In the genomic region with DNA sequence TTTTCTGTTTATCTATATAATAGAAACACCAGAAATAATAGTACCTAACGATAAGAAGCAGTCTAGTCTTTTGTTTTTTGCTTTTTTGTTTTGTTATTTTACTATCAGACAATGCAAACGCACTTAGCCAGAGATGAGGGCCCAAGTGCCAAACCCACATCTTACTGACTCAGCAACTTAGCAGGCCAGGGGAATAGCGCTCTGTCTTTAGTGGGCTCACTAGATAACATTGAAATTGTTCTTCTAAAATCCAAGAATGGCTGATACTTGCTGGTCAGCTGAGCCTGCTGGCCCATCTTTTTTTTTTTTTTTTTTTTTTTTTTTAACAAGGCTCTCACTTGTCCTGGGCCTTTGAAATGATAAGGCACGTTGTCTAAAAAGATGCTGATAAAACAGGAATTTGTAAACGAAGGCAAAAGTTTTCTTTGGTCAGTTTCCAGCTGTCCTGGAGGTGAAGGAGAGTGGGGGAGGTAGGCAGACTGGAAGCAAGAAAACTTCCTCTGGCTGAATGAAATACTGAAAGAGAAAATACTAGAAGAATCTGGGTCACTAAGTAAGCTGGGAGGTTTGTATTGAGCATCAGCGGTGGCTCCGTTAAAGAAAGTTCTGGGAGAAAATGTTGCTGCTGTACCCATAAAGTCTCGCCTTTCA, we compare ENCODE assay signal across 10 mouse cellular contexts.
DNase-seq lines count a peak whose midpoint lies in the region; ATAC-seq and TF ChIP-seq lines count a peak whose summit lies in the region.
"Had no signal": no experiment of that assay in that cellular context is flagged by ENCODE, and none has a peak within 500 bp of the region (broad histone marks: within the 10 kb centered on the region; RNA-seq: fewer than 3 reads in every experiment).

No protein-coding gene starts in this region.

- no peak overlapping the region for H3K4me2 ChIP-seq in hindbrain, embryonic 11.5 days (replicated peaks; ENCODE audit: low read depth, low read length)
- no peak overlapping the region for H3K4me2 ChIP-seq in hindbrain, embryonic 16.5 days (ENCODE audit: low read length)
- H3K4me2 ChIP-seq in embryonic facial prominence, embryonic 14.5 days (ENCODE audit: low read depth, low read length), result peak overlapping the region; percentile 64
- no peak overlapping the region for H3K4me2 ChIP-seq in limb, embryonic 15.5 days
- H3K4me2 ChIP-seq in midbrain, embryonic 16.5 days (ENCODE audit: low read length), result no peak overlapping the region

- H3K27me3 ChIP-seq in hindbrain, embryonic 11.5 days (ENCODE audit: control insufficient read depth, insufficient read depth, low read length), result no peaks in the 10 kb centered on the region
- no peaks in the 10 kb centered on the region for H3K27me3 ChIP-seq in hindbrain, embryonic 16.5 days (replicated peaks; ENCODE audit: control insufficient read depth, insufficient read depth, low read length)
- H3K27me3 ChIP-seq in embryonic facial prominence, embryonic 14.5 days (replicated peaks; ENCODE audit: control insufficient read depth, insufficient read depth, low read length), result no peaks in the 10 kb centered on the region
- no peaks in the 10 kb centered on the region for H3K27me3 ChIP-seq in limb, embryonic 15.5 days
- H3K27me3 ChIP-seq in midbrain, embryonic 16.5 days (ENCODE audit: control insufficient read depth, insufficient read depth, low read depth, low read length), result no peaks in the 10 kb centered on the region

- H3K4me3 ChIP-seq in hindbrain, embryonic 11.5 days (ENCODE audit: low read depth, low read length), result peak overlapping the region; percentile 18
- no peak overlapping the region for H3K4me3 ChIP-seq in hindbrain, embryonic 16.5 days (ENCODE audit: low read length)
- no peak overlapping the region for H3K4me3 ChIP-seq in ES-E14 (ENCODE audit: insufficient read depth in 1 of 2, low read depth in 1 of 2, low read length in 2 of 2, poor library complexity in 1 of 2, severe bottlenecking in 1 of 2)
- H3K4me3 ChIP-seq in embryonic facial prominence, embryonic 14.5 days (ENCODE audit: low read depth, low read length), result peak overlapping the region; percentile 75
- peak overlapping the region; percentile 60 for H3K4me3 ChIP-seq in limb, embryonic 15.5 days
- no peak overlapping the region for H3K4me3 ChIP-seq in midbrain, embryonic 16.5 days (ENCODE audit: low read depth, low read length)

- H3K9me3 ChIP-seq in hindbrain, embryonic 11.5 days (ENCODE audit: control insufficient read depth, low read length), result no peaks in the 10 kb centered on the region
- H3K9me3 ChIP-seq in hindbrain, embryonic 16.5 days (ENCODE audit: control insufficient read depth, low read length), result no peaks in the 10 kb centered on the region
- H3K9me3 ChIP-seq in ES-E14 (ENCODE audit: control insufficient read depth, insufficient read depth, low read depth, low read length), result no peaks in the 10 kb centered on the region
- H3K9me3 ChIP-seq in embryonic facial prominence, embryonic 14.5 days (ENCODE audit: control insufficient read depth, low read length), result no peaks in the 10 kb centered on the region
- H3K9me3 ChIP-seq in limb, embryonic 15.5 days, result no peaks in the 10 kb centered on the region
- H3K9me3 ChIP-seq in midbrain, embryonic 16.5 days (replicated peaks; ENCODE audit: control insufficient read depth, low read length, poor library complexity, severe bottlenecking), result no peaks in the 10 kb centered on the region

- peak overlapping the region; percentile 29; the same call in 1 of the 2 replicates for H3K9ac ChIP-seq in hindbrain, embryonic 11.5 days (ENCODE audit: low read depth, low read length)
- no peak overlapping the region for H3K9ac ChIP-seq in hindbrain, embryonic 16.5 days (ENCODE audit: low read depth, low read length)
- H3K9ac ChIP-seq in ES-E14 (ENCODE audit: insufficient read depth, low read depth, low read length, poor library complexity, severe bottlenecking), result no peak overlapping the region
- H3K9ac ChIP-seq in embryonic facial prominence, embryonic 14.5 days (ENCODE audit: low read depth, low read length), result peak overlapping the region; percentile 99
- H3K9ac ChIP-seq in limb, embryonic 15.5 days, result peak overlapping the region; percentile 80
- no peak overlapping the region for H3K9ac ChIP-seq in midbrain, embryonic 16.5 days (ENCODE audit: low read depth, low read length)

- in situ Hi-C loops in ES-E14 (cut with MboI; ENCODE audit: low sequenced_read_pairs in 2 of 2, unreplicated experiment in 2 of 2), result no loop called here

- H3K27ac ChIP-seq in hindbrain, embryonic 11.5 days (ENCODE audit: low read depth, low read length), result peak overlapping the region; percentile 76
- no peak overlapping the region for H3K27ac ChIP-seq in hindbrain, embryonic 16.5 days (ENCODE audit: low read depth, low read length)
- H3K27ac ChIP-seq in ES-E14 (ENCODE audit: insufficient read depth, low read depth, low read length, poor library complexity, severe bottlenecking), result no peak overlapping the region
- peak overlapping the region; percentile 100 for H3K27ac ChIP-seq in embryonic facial prominence, embryonic 14.5 days (replicated peaks; ENCODE audit: low read depth, low read length)
- H3K27ac ChIP-seq in limb, embryonic 15.5 days, result peak overlapping the region; percentile 99
- H3K27ac ChIP-seq in midbrain, embryonic 16.5 days (ENCODE audit: low read length), result no peak overlapping the region

- H3K36me3 ChIP-seq in hindbrain, embryonic 11.5 days (ENCODE audit: control insufficient read depth, insufficient read depth, low read length), result no peaks in the 10 kb centered on the region
- H3K36me3 ChIP-seq in hindbrain, embryonic 16.5 days (ENCODE audit: control insufficient read depth, insufficient read depth, low read length), result no peaks in the 10 kb centered on the region
- no peaks in the 10 kb centered on the region for H3K36me3 ChIP-seq in ES-E14 (ENCODE audit: control insufficient read depth, insufficient read depth, low read length, poor library complexity, severe bottlenecking)
- peaks cover 13% of the 10 kb centered on the region for H3K36me3 ChIP-seq in embryonic facial prominence, embryonic 14.5 days (ENCODE audit: control insufficient read depth, insufficient read depth, low read length)
- H3K36me3 ChIP-seq in limb, embryonic 15.5 days, result no peaks in the 10 kb centered on the region
- H3K36me3 ChIP-seq in midbrain, embryonic 16.5 days (ENCODE audit: control insufficient read depth, insufficient read depth, low read length), result no peaks in the 10 kb centered on the region

- no peaks in the 10 kb centered on the region for H3K4me1 ChIP-seq in hindbrain, embryonic 11.5 days (replicated peaks; ENCODE audit: control insufficient read depth, insufficient read depth, low read length)
- H3K4me1 ChIP-seq in hindbrain, embryonic 16.5 days (ENCODE audit: control insufficient read depth, insufficient read depth, low read depth, low read length), result no peaks in the 10 kb centered on the region
- H3K4me1 ChIP-seq in ES-E14 (ENCODE audit: control insufficient read depth in 2 of 2, insufficient read depth in 2 of 2, low read length in 2 of 2, poor library complexity in 1 of 2), result no peaks in the 10 kb centered on the region
- peaks cover 25% of the 10 kb centered on the region for H3K4me1 ChIP-seq in embryonic facial prominence, embryonic 14.5 days (ENCODE audit: control insufficient read depth, insufficient read depth, low read length)
- peaks cover 20% of the 10 kb centered on the region for H3K4me1 ChIP-seq in limb, embryonic 15.5 days
- H3K4me1 ChIP-seq in midbrain, embryonic 16.5 days (ENCODE audit: control insufficient read depth, insufficient read depth, low read length), result no peaks in the 10 kb centered on the region

- ATAC-seq in hindbrain, embryonic 11.5 days (ENCODE audit: low FRiP score), result no peak
- ATAC-seq in hindbrain, embryonic 16.5 days, result no peak
- ATAC-seq in embryonic facial prominence, embryonic 14.5 days (ENCODE audit: low read depth), result no peak
- no peak for ATAC-seq in limb, embryonic 15.5 days (ENCODE audit: insufficient number of reproducible peaks, low FRiP score, low TSS enrichment, low read depth)
- ATAC-seq in midbrain, embryonic 16.5 days, result no peak

- WGBS in hindbrain, embryonic 11.5 days, result 59% methylated on average over 8 of the region's 8 CpGs
- WGBS in hindbrain, embryonic 16.5 days, result 77% methylated on average over 8 of the region's 8 CpGs
- 14% methylated on average over 8 of the region's 8 CpGs for WGBS in embryonic facial prominence, embryonic 14.5 days
- 21% methylated on average over 8 of the region's 8 CpGs for WGBS in limb, embryonic 15.5 days
- WGBS in midbrain, embryonic 16.5 days, result 80% methylated on average over 8 of the region's 8 CpGs

- no peak for DNase-seq in hindbrain, embryonic 11.5 days (ENCODE audit: low spot score)
- no peak for DNase-seq in ES-E14 (ENCODE audit: low read depth, low spot score)
- peak; percentile 67 for DNase-seq in embryonic facial prominence, embryonic 14.5 days (ENCODE audit: low spot score)
- no peak for DNase-seq in cerebellum, postnatal 36 days
- no peak for DNase-seq in layer of hippocampus, adult 11-12 months (ENCODE audit: low spot score)
- DNase-seq: cerebellum, postnatal 14 days; kidney, postnatal 25 days had no signal

TF ChIP-seq in ES-E14, 5 proteins besides CTCF, POLR2A, EP300 and RAD21:
- TF ChIP-seq MAFK (IDR thresholded peaks at IDR 0.05; ENCODE audit: insufficient read depth, low read depth, low read length), result peak; percentile 59; the same call in 1 of the 2 replicates
- TF ChIP-seq HCFC1 (IDR thresholded peaks at IDR 0.05; ENCODE audit: borderline replicate concordance, insufficient read depth, low read length), result no peak

Comparison
In these comparisons a context has a peak if more than half of its experiments do, and no peak if none do; other contexts are left out.
1. H3K27ac ChIP-seq: peak in hindbrain, embryonic 11.5 days (single experiment), embryonic facial prominence, embryonic 14.5 days (single experiment) and limb, embryonic 15.5 days (single experiment); none in hindbrain, embryonic 16.5 days (single experiment), ES-E14 (single experiment) and midbrain, embryonic 16.5 days (single experiment).
2. H3K4me3 ChIP-seq: peak in hindbrain, embryonic 11.5 days (single experiment), embryonic facial prominence, embryonic 14.5 days (single experiment) and limb, embryonic 15.5 days (single experiment); none in hindbrain, embryonic 16.5 days (single experiment), ES-E14 (0 of 2) and midbrain, embryonic 16.5 days (single experiment).
3. H3K9ac ChIP-seq: peak in hindbrain, embryonic 11.5 days (single experiment), embryonic facial prominence, embryonic 14.5 days (single experiment) and limb, embryonic 15.5 days (single experiment); none in hindbrain, embryonic 16.5 days (single experiment), ES-E14 (single experiment) and midbrain, embryonic 16.5 days (single experiment).